Mouse (Mus musculus) thymus, adult 2 months (tissue): ENCODE results near the gene Tex264.

Source experiments
- CTCF ChIP-seq: fragments of 200-500 bp; IDR thresholded peaks from 2 replicates; pipeline ENCODE4 v1.5.1; 2012; ENCODE audit warnings: mild to moderate bottlenecking, control low read depth, low read length, moderate library complexity, borderline replicate concordance; ENCODE audit not compliant: control insufficient read depth, poor library complexity, insufficient read depth; ENCODE audit errors: extremely low read depth
- POLR2A ChIP-seq: fragments of 200-500 bp; IDR thresholded peaks from 2 replicates; pipeline ENCODE4 v1.6.1; 2012; ENCODE audit warnings: mild to moderate bottlenecking, low read length, control low read depth, moderate library complexity; ENCODE audit not compliant: control insufficient read depth, poor library complexity, insufficient read depth; ENCODE audit errors: extremely low read depth

DNA sequence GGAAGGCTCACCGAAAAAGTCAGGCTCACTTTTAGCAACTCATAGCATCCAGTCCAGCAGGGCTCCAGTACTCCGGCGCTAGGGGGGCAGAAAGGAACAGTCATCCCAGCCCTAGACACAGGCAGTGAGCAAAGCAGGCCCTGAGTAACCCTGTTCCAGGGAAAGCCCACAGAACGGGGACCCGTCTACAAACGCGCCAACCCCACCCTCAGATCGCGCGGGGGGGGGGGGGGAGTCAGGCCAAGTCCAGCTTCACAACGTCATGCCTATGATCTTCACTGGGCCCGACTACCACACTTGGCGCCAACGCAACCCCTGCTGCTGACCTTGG, 844 bp downstream of the Tex264 start:
- TF ChIP-seq CTCF: no peak
- no peak for TF ChIP-seq POLR2A
